Mouse (Mus musculus) MEL (cell line): ENCODE measurements at regions not wholly inside any gene's neighbourhood (a gene's known extent, or its start where the extent isn't known, plus 50 kb on each side); places are given as distances from the start of the nearest gene placed in this dataset.

ENCODE experiments used
- CTCF ChIP-seq, 3 experiments: IDR thresholded peaks in 2 of 3; conservative IDR thresholded peaks in 1 of 3; 2 replicates each; pipeline ENCODE4 v1.5.1; 2011 to 2012; ENCODE audit warnings: low read length in 3 of 3, low read depth in 2 of 3, mild to moderate bottlenecking in 2 of 3, improper control_type of control experiment in 1 of 3, inconsistent platforms in 1 of 3, mixed read lengths in 1 of 3, moderate library complexity in 1 of 3; ENCODE audit not compliant: control insufficient read depth in 1 of 3, insufficient read depth in 1 of 3, poor library complexity in 1 of 3, severe bottlenecking in 1 of 3
- HCFC1 ChIP-seq: IDR thresholded peaks from 2 replicates; pipeline ENCODE4 v1.6.1; 2012; ENCODE audit warnings: low read depth, mild to moderate bottlenecking, inconsistent platforms, low read length, improper control_type of control experiment, moderate library complexity
- MAZ ChIP-seq: IDR thresholded peaks from 2 replicates; pipeline ENCODE4 v1.6.1; 2012; ENCODE audit warnings: low read depth, mild to moderate bottlenecking, inconsistent platforms, low read length, improper control_type of control experiment
- POLR2A ChIP-seq, 2 experiments: IDR thresholded peaks; 2 replicates each; pipeline ENCODE4 v1.6.1; 2011 to 2012; ENCODE audit warnings: low read length in 2 of 2, mild to moderate bottlenecking in 2 of 2, control low read depth in 1 of 2, improper control_type of control experiment in 1 of 2, low read depth in 1 of 2, moderate library complexity in 1 of 2; ENCODE audit not compliant: control insufficient read depth in 1 of 2, insufficient read depth in 1 of 2, poor library complexity in 1 of 2
- SMC3 ChIP-seq: IDR thresholded peaks from 2 replicates; pipeline ENCODE4 v1.6.1; 2011; ENCODE audit warnings: low read depth, low read length, improper control_type of control experiment
- UBTF ChIP-seq: IDR thresholded peaks from 2 replicates; pipeline ENCODE4 v1.6.1; 2012; ENCODE audit warnings: low read depth, mild to moderate bottlenecking, inconsistent platforms, low read length, improper control_type of control experiment, moderate library complexity, borderline replicate concordance; ENCODE audit not compliant: insufficient read depth

DNA sequence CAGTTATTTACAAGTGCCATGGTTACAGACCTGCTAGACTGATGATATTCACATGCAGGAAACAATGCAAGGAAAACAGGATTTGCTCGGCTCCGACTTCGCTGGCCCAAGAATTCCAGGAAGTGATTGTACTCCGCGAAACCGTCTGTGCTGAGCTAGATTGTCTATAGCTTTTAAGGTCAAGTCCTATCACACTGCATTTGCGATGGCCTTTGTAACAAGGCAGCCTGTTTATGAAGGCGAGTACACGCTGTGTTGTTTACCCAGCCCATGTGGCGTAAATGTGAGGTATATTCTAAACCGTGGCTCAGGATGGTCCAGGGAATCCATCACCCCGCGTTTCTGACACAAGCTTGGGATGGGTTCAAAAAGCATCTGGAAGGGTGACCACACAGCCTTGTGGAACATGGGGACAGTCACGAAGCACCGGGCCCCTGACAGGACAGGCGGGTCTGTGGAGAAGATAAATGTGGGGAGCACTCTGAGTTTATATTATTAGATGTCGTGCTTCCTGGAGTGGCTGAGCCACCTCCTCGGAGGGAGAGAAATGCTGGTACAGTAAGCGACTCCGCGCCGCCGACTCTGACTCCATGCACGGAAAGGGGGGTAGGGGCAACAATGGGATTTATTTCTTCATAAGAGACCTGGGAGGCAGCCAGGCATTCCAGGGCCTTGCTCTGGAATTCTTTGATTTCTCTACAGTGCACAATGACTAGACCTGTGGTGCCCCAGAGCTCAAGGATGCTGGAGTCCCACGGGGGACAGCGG lies 114.9 kb upstream of the Phactr1 start:
- TF ChIP-seq UBTF (no peak), HCFC1 (no peak), CTCF (IDR thresholded peaks at IDR 0.05 in 2 of 3, conservative IDR thresholded peaks at IDR 0.05 in 1 of 3; ENCODE audit: control insufficient read depth in 1 of 3, insufficient read depth in 1 of 3, low read depth in 2 of 3, low read length in 3 of 3, poor library complexity in 1 of 3, severe bottlenecking in 1 of 3) (no peak), POLR2A (IDR thresholded peaks at IDR 0.05; ENCODE audit: control insufficient read depth in 1 of 2, insufficient read depth in 1 of 2, low read depth in 1 of 2, low read length in 2 of 2, poor library complexity in 1 of 2) (no peak), SMC3 (no peak), MAZ (no peak)
